Mouse (Mus musculus): Measurements from ENCODE around the gene Adh1. TPM values are rescaled to one million over a fixed set of nuclear protein-coding genes. Genes with fewer than 3 reads are reported as not detected.

The Adh1 gene
- polyA plus RNA-seq, 1 experiment from 2014 or later, result 1.1 TPM

DNA sequence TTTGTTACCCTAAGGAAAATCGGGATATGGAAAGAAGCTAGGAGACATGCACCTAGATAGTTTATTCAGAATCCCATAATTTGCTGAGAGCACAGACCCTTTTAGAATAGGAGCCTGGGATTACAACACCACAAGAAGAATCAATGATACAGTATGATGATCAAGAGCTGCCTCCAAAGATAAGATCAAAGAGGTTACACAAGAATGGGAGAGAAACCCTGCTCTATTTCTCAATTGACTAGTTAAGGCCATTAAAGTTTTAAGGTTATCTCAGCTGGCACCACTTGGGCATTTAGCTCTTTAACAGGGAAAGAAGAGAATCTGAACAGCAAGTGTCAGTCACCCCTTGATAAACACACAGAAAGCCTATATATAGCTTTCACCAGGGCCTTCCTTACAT lies 74.8 kb downstream of the Adh1 start:
- H3K36me3 ChIP-seq (replicated peaks), result no peaks in the 10 kb centered on the region
- no peak for ATAC-seq (replicated peaks)
- WGBS, result 92% methylated on average over 1 of the region's 1 CpGs
- H3K4me1 ChIP-seq, result no peaks in the 10 kb centered on the region
- no peak overlapping the region for H3K9ac ChIP-seq
- no peaks in the 10 kb centered on the region for H3K27me3 ChIP-seq (replicated peaks)
- H3K9me3 ChIP-seq, result no peaks in the 10 kb centered on the region
- H3K4me2 ChIP-seq, result no peak overlapping the region
- no peak overlapping the region for H3K27ac ChIP-seq
- no peak overlapping the region for H3K4me3 ChIP-seq

DNA sequence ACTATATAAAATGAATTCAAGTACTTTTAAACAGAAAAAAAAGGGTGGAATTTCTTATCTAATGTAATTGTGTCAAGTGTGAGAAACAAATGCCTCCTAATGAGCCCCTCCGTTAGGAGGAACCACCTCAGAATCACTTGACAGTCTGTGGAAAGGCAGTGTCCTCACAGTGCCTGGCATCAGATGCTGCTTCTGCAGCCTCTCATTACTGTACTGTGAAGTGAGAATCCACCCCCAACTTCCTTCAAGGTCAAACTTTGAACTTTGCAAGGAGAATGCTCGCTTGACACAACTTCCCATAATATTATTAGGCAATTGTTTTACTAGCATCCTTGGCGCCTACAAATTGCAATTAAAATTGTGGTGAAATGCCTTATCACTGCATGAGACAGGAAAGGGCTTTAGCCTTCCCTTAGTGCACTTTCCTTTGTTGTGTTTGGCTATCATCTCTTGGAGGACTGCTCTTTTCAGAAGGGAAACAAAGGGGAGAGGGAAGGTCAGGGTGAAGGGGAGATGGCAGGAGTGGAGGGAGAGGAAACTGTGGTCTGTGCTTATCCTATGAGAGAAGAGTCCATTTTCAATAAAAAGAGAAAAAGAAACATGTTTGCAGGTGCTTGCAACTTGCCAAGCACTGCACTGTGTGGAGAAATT lies 75.4 kb downstream of the Adh1 start:
- Histone ChIP-seq H3K4me3 (no peak overlapping the region), H3K4me2 (no peak overlapping the region), H3K27ac (no peak overlapping the region), H3K27me3 (replicated peaks) (no peaks in the 10 kb centered on the region), H3K4me1 (no peaks in the 10 kb centered on the region), H3K9ac (no peak overlapping the region), H3K36me3 (replicated peaks) (no peaks in the 10 kb centered on the region), H3K9me3 (no peaks in the 10 kb centered on the region)
- no peak for ATAC-seq (replicated peaks)
- 75% methylated on average over 3 of the region's 3 CpGs for WGBS

Other genes with a start within 250 kb of the Adh1 start
- gene 1110002E22Rik, start 195.9 kb upstream of the Adh1 start, polyA plus RNA-seq (2015; fragmentation: Nextera tagmentation; extraction: Ambion mirVana), result 0.09 and 0.26 TPM in 2 replicates
- 0.11 and 0.12 TPM in 2 replicates for gene Gm5105, start 193.6 kb upstream of the Adh1 start, polyA plus RNA-seq (2015; fragmentation: Nextera tagmentation; extraction: Ambion mirVana)
- 6.5 and 7.3 TPM in 2 replicates for gene Trmt10a, start 117.5 kb upstream of the Adh1 start, polyA plus RNA-seq (2015; fragmentation: Nextera tagmentation; extraction: Ambion mirVana)
- gene Mttp, start 116.0 kb upstream of the Adh1 start, polyA plus RNA-seq (2015; fragmentation: Nextera tagmentation; extraction: Ambion mirVana), result 8.3 and 10.9 TPM in 2 replicates
- gene 4930579F01Rik, start 67.2 kb upstream of the Adh1 start, polyA plus RNA-seq (2015; fragmentation: Nextera tagmentation; extraction: Ambion mirVana), result not detected in 2 replicates
- gene Adh7, start 43.2 kb upstream of the Adh1 start, polyA plus RNA-seq (2015; fragmentation: Nextera tagmentation; extraction: Ambion mirVana), result 1.2 and 1.4 TPM in 2 replicates
- gene Adh6a, start 52.3 kb downstream of the Adh1 start, polyA plus RNA-seq (2015; fragmentation: Nextera tagmentation; extraction: Ambion mirVana), result 0.13 TPM in 1 of 2 replicates, not detected in the other
- gene Adh6b, start 80.8 kb downstream of the Adh1 start, polyA plus RNA-seq (2015; fragmentation: Nextera tagmentation; extraction: Ambion mirVana), result 0.17 TPM in 1 of 2 replicates, not detected in the other
- not detected in 2 replicates for gene Adh4, start 154.5 kb downstream of the Adh1 start, polyA plus RNA-seq (2015; fragmentation: Nextera tagmentation; extraction: Ambion mirVana)
- 194 and 197 TPM in 2 replicates for gene Adh5, start 182.1 kb downstream of the Adh1 start, polyA plus RNA-seq (2015; fragmentation: Nextera tagmentation; extraction: Ambion mirVana)
- 47.6 and 48.5 TPM in 2 replicates for gene Metap1, start 228.5 kb downstream of the Adh1 start, polyA plus RNA-seq (2015; fragmentation: Nextera tagmentation; extraction: Ambion mirVana)

Data from midbrain, embryonic 15.5 days (tissue).